Mouse (Mus musculus): ENCODE measurements around the gene Ltc4s.

The Ltc4s gene

GRCm38 (mm10) chr11:50194793-50195192 is 43.6 kb downstream of the Ltc4s start:
- no peak for DNase-seq

- DNase-seq = no peak
Observed at GRCm38 (mm10) chr11:50194070-50194469, 44.3 kb downstream of the Ltc4s start.

GRCm38 (mm10) chr11:50192278-50192677 is 46.1 kb downstream of the Ltc4s start:
- DNase-seq = no peak

GRCm38 (mm10) chr11:50190362-50190761 is 48.1 kb downstream of the Ltc4s start:
- DNase-seq = peak; percentile 70

- no peak for DNase-seq
Observed at GRCm38 (mm10) chr11:50188682-50189081, 49.7 kb downstream of the Ltc4s start.

Measured in kidney, adult 9 months (tissue).